Mouse (Mus musculus) cortical plate, adult 2 months (tissue): ENCODE data around the gene Atp6v1e2.

ENCODE experiments used
- CTCF ChIP-seq: fragments of 200-500 bp; IDR thresholded peaks from 2 replicates; pipeline ENCODE4 v1.5.1; 2011; ENCODE audit warnings: mild to moderate bottlenecking, control low read depth, low read length; ENCODE audit not compliant: insufficient read depth; ENCODE audit errors: extremely low read depth
- POLR2A ChIP-seq: fragments of 200-500 bp; IDR thresholded peaks from 2 replicates; pipeline ENCODE4 v1.6.1; 2011; ENCODE audit warnings: mild to moderate bottlenecking, low read length, control low read depth; ENCODE audit not compliant: insufficient read depth; ENCODE audit errors: extremely low read depth

DNA sequence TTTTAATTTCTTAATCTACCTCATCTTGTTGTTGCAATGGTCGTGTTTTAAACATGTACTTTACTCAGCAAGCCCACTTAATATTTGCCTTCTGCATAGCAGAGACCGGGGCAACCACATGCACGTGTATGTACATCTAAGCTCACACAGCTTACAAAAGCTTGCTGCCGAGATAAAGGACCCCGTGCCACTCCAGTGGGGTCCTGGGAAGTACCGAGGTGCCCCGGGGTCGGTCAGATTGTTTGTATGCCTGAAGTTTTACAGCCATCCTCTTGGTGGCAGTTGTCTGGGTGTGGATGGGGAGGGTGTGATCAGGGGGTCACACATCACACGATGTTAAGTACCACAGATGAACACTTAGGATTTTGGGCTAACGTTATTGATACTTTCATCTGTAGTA is 18.3 kb upstream of the Atp6v1e2 start:
- TF ChIP-seq POLR2A (no peak), CTCF (no peak)
